Mouse (Mus musculus) fibroblast of lung, adult 2 months (primary cell): ENCODE results near the gene Ipo11.
"Not testable (repeated sequence)": the region's sequence is repeated elsewhere in the genome, so short reads cannot be mapped to it uniquely, and the experiment has no call there.

ENCODE experiments used
- DNase-seq: peaks from one replicate; pipeline ENCODE4 v3.0.0-alpha.2; 2011; ENCODE audit warnings: low read depth

The Ipo11 gene

DNA sequence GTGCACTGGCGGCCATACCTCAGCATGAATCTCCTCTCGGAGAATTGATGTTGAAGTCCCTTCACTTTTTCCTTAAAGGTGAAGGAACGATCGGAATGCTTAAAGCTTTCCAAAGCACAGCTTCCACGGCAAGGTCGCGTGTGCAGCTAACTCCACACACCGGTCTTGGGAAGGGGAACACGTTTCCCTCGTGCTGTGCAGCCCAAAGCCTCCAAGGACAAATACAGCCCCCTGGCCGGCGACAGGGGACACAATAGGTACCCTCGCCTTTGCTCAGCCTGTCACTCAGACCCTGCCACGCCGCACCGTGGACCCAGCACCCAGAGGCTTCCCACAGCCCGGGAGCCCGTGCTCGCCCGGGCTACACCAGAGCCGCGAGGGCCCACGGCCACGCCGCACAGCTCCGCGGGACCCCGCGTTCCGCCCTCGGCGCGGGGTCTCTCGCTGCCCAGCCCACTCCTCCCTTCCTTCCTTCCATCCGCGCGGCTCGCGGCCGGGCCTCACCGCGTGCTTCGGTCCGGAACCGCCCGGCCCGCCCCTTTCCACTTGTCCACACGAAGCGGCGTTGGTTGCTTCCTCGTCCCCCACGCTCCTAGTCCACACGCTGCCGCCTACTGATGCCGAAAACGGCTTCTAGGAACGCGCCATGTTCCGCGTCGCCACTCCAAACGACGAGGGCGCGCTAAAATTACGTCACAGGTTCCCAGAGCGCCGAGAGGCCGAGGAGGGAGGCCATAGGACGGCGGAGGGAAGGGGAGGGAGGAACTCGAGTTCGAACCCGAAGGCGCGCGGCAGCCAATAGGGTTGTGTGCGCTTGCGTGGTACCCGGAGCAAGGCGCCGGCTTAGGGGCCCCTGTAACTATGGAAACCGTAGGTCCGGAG lies at the start of gene Ipo11:
TSS of gene Ipo11 (minus strand) at position 703 of the 882 bp plus-strand sequence.
- peak; percentile 86 for DNase-seq

- no peak for DNase-seq
Observed at GRCm38 (mm10) chr13:106961496-106961895, 24.7 kb upstream of the Ipo11 start.

GRCm38 (mm10) chr13:106960557-106960956 lies 23.8 kb upstream of the Ipo11 start:
- DNase-seq = no peak

DNA sequence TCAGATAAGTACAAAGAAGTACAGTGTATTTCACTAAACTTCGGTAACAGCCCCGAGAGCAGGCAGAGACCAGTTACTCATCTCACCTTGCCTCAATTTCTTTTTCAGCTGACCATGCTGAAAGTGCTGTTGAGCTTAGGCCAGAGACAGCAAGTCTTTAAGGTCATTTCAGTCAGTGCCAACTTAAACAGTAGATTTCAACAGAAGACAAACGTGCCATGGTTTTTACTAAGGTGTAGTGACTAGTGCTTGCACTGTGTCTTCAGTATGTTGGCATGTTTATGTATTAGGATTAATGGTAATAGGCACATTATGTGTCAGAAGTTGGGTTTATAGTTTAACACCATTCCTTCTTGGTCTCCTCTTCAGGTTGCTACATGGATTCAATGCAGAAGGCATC lies 21.5 kb upstream of the Ipo11 start:
- no peak for DNase-seq

DNA sequence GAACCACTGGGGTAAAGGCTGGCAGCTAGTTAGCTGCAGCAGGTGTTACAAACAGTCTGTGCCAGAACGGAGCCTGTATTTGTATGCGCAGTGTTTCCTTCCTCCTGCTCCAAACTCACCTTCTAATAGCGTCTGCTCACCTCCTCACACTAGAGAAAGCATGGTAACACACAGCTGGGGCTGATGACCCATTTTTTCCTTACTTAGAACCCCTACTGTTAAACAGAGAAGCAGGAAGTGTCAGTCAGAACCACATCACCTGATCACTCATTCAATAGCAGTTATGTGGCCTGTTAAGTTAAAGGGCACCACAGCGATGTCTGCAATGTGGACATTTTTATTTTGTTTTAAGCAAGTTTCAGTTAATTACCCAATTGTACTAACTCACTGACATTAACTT lies 20.8 kb upstream of the Ipo11 start:
- DNase-seq = no peak

DNA sequence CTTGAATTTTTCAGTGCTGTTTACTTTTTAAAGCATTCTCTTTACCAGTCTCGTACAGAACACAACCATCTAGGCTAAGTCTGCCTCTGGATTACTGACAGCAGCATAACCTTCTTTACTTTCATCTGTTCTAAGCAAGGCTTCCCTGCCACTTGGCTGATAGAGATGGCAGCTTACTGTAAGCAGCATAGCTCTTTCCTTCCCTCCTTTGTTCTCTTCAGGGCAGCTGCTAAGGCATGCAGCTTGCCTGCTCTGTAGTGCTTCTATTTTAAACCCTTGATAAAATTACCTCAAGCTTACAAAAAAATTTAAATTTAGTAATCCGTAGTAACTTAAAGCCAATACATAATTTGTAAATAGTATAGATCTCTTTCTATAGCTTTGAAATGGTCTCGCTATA lies 18.1 kb upstream of the Ipo11 start:
- no peak for DNase-seq

DNA sequence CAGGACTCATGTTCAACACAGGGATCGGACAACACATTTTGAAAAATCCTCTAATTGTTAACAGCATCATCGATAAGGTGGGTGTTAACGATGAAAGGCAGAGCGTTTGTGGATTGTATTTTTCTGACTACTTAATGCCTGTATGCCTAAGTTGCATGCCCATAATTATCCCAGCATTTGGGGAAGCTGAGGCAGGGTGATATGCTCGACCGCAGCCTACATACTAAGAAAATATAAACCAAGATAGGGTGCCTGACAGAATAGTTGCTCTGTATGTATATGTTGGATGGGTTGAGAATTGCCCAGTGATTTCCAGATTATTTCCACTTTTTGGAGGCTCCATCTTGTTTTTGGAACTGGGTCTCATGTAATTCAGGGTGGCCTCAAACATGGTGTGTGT lies 10.8 kb upstream of the Ipo11 start:
- no peak for DNase-seq

GRCm38 (mm10) chr13:106946594-106947540 lies 10.1 kb upstream of the Ipo11 start, which contains the start of gene Dimt1:
Gene Dimt1, plus strand, starts transcription at chr13:106947127.
- DNase-seq = peak; percentile 86

GRCm38 (mm10) chr13:106945518-106945917 lies 8.8 kb upstream of the Ipo11 start:
- no peak for DNase-seq

- no peak for DNase-seq
Observed at GRCm38 (mm10) chr13:106942721-106943120, 6.0 kb upstream of the Ipo11 start.

- peak; percentile 29 for DNase-seq
Observed at GRCm38 (mm10) chr13:106941211-106941976, 4.6 kb upstream of the Ipo11 start.

DNA sequence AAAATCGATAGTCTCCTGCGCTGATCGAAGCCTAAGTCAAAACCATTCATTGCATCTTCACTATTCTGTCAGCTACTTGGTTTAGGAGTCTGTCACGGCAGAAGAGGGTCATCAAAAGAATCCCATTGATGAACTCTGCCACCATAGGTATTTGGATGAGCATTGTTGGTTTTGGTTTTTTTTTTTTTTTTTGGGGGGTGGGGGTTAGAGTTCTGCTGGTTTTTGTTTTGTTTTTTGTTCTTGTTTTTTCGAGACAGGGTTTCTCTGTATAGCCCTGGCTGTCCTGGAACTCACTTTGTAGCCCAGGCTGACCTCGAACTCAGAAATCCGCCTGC lies 347 bp upstream of the Ipo11 start:
- no peak for DNase-seq

DNA sequence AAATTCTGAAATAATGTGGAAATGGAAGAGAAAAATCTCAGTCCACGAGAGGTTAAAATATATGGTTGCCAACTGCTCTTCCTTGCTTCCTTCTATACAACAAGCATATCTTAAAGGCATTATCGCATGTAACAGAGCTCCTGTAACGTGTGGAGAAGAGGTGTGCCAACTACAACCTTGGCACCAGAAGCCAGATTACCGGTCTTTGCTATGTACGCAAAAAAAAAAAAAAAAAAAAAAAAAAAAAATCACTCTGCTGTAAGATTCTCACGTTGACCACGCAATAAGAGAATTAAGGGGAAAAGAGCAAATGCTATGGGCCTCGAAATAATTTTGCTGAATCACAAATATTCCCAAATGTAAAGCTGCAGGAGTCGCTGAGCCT lies 895 bp downstream of the Ipo11 start:
- no peak for DNase-seq

DNA sequence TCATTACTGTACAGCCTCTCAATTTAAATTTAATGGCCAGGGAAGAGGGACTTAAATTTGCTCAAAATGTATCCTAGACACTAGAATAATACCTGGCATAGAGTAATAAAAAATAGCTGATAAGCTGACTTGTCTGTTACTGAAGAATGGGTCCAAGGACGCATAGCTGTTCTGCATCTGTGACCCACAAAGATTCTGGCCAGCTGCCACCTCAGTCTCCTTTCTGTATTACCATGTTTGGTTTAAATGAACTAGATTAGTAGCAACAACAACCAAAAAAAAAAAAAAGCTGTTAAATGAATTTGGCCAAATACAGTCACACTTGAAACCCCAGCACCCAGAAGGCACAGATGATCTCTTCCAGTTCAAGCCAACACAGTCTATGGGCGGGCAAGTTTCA lies 7.6 kb downstream of the Ipo11 start:
- no peak for DNase-seq

DNA sequence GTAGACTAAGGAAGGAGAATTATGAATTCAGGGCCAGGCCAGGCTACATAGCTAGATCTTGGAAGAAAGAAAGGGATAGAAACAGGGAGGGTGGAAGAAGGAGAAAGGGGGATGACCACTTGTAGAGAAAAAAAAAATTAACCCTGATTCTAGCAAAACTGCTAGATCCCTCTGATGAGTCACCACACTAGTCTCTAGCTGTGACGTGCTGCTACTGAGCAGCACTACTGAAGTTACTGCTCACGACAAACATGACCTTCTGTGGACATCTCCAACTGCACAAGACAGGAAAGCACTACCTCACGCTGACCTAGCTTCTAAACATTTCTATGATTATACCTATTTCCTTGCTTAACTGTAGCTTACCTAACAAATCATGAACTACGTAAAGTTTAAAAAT lies 8.5 kb downstream of the Ipo11 start:
- DNase-seq = no peak

GRCm38 (mm10) chr13:106925921-106926320 lies 10.8 kb downstream of the Ipo11 start:
- DNase-seq = not testable (repeated sequence)

DNA sequence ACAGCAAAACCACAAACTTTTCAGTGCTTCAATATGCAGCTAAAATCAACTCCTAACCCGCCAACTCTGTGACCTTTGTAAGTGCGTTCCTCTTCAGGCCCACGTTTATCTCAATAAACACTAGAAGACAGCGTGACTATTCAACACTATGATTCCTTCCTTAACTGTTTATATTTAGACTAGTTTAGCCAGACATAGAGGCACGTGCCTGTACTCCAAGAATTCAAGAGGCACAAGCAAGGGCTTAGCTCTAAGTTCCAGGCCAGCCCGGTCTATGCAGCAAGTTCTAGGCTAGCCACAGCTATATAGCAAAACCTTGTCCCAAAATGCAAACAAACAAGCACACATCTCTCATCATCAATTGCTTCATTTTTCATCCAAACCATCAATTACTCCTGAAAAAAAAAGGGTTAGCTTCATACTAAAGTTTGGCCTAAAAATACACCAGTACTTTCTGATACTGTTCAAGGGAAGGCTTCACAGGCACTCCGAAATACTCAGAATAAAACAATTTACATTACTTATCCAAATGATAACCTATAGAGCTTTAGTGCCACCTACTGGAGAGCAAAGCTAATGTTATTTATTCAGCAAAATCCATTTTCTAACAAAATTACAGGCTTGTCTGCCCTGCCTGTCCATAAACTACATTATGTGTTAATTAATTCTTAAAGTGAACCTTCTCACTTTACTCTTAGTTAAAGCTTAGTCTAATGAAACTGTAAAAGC lies 18.3 kb downstream of the Ipo11 start:
- peak; percentile 12 for DNase-seq

- DNase-seq = no peak
Observed at GRCm38 (mm10) chr13:106913125-106913736, 23.5 kb downstream of the Ipo11 start.

GRCm38 (mm10) chr13:106910096-106910495 lies 26.7 kb downstream of the Ipo11 start:
- DNase-seq = no peak

GRCm38 (mm10) chr13:106907273-106907672 lies 29.5 kb downstream of the Ipo11 start:
- no peak for DNase-seq

DNA sequence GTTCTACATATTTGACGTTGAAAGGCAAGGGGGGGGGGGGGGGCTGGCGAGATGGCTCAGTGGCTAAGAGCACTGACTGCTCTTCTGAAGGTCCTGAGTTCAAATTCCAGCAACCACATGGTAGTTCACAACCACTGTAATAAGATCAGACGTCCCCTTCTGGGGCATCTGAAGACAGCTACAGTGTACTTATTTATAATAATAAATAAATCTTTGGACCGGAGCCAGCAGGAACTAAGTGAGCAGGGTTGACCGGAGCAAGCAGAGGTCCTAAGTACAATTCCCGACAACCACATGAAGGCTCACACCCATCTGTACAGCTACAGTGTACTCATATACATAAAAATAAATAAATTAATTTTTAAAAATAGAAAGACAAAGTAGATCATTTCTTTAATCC lies 31.6 kb downstream of the Ipo11 start:
- not testable (repeated sequence) for DNase-seq
